Comparison of ENCODE assay signal across 8 mouse cellular contexts in genomic region chr13:45454641-45455040, GRCm38 (mm10). TPM values are rescaled to one million over a fixed set of nuclear protein-coding genes. Genes with fewer than 3 reads are reported as not detected.
DNase-seq lines count a peak whose midpoint lies in the region; ATAC-seq and TF ChIP-seq lines count a peak whose summit lies in the region.

No protein-coding gene starts in this region.

- H3K27me3 ChIP-seq in liver, adult 2 months (ENCODE audit: control insufficient read depth, insufficient read depth, low read length) = no peaks in the 10 kb centered on the region

- no peaks in the 10 kb centered on the region for H3K79me2 ChIP-seq in liver, adult 2 months (ENCODE audit: control insufficient read depth, insufficient read depth, low read length)

- peak overlapping the region; percentile 57 for H3K27ac ChIP-seq in liver, adult 2 months (replicated peaks; ENCODE audit: insufficient read depth, low read depth, low read length)
- no peak overlapping the region for H3K27ac ChIP-seq in layer of hippocampus, adult 2 months

- H3K36me3 ChIP-seq in liver, adult 2 months (ENCODE audit: control insufficient read depth, insufficient read depth, low read length) = no peaks in the 10 kb centered on the region

- peak; percentile 28 for DNase-seq in CD4-positive, CD25-positive, alpha-beta regulatory T cell, adult 2 months (ENCODE audit: low read depth, low spot score)
- DNase-seq in MEL-GATA-1-ER (ENCODE audit: extremely low read depth, low read depth) = peak; percentile 59
- DNase-seq in heart, postnatal 10 days = peak; percentile 38 to 52
- DNase-seq in liver, adult 2 months (ENCODE audit: extremely low read depth, low read depth, low spot score) = no peak
- DNase-seq in layer of hippocampus, adult 2 months (ENCODE audit: low spot score in 2 of 2) = no peak
- DNase-seq in left cerebral cortex, postnatal 14 days (ENCODE audit: low spot score in 2 of 2) = no peak

- TF ChIP-seq CTCF in liver, adult 2 months (IDR thresholded peaks at IDR 0.05; ENCODE audit: low read depth, low read length) = no peak
- TF ChIP-seq CTCF in layer of hippocampus, adult 2 months (conservative IDR thresholded peaks at IDR 0.05) = no peak

- H3K4me3 ChIP-seq in liver, adult 2 months (ENCODE audit: insufficient read depth, low read depth, low read length) = no peak overlapping the region
- no peak overlapping the region for H3K4me3 ChIP-seq in layer of hippocampus, adult 2 months

- no peak overlapping the region for H3K9ac ChIP-seq in liver, adult 2 months (ENCODE audit: low read depth, low read length)

- TF ChIP-seq POLR2A in liver, adult 2 months (IDR thresholded peaks at IDR 0.05; ENCODE audit: extremely low read depth, insufficient read depth, low read length) = no peak

- ATAC-seq in CD4-positive, CD25-positive, alpha-beta regulatory T cell, adult 4 months = no peak
- ATAC-seq in cerebellum, adult (ENCODE audit: insufficient number of reproducible peaks, low FRiP score, low TSS enrichment) = no peak

- WGBS in liver, adult 2 months = 24% methylated on average over 4 of the region's 4 CpGs

- H3K4me1 ChIP-seq in liver, adult 2 months (ENCODE audit: control insufficient read depth, insufficient read depth, low read length) = peaks cover 10% of the 10 kb centered on the region

- intact Hi-C loops in heart, postnatal 10 days (cut with DNase I) = loop anchor here (5.0 kb wide), 1 partner anchor 182 kb away; no protein-coding TSS in a partner anchor
- intact Hi-C loops in left cerebral cortex, postnatal 14 days (cut with DNase I) = no loop called here

RNA-seq across cellular contexts. Expression of gene Gmpr, which starts 52.6 kb away (rescaled TPM):
- under 1 TPM in 1 of 2 experiments, not detected in 1; 0.46 TPM for polyA plus RNA-seq in CD4-positive, CD25-positive, alpha-beta regulatory T cell, adult 4 months (2017; shearing (Covaris generic))
- 100 to 1,000 TPM; 221 to 255 TPM for total RNA-seq in heart, postnatal 10 days (2021)
- total RNA-seq in liver, adult 2 months (2014; rRNA removed) = 0.74 and 1.1 TPM in 2 replicates
- 1.5 and 2.2 TPM in 2 replicates for polyA plus RNA-seq in liver, adult 2 months (2012; rRNA removed)
- 10 to 100 TPM; 63.7 to 66.9 TPM for total RNA-seq in layer of hippocampus, adult 2 months (2021)
- 10 to 100 TPM; 40.7 to 45.2 TPM for total RNA-seq in left cerebral cortex, postnatal 14 days (2021)

Comparison
In these comparisons a context has a peak if more than half of its experiments do, and no peak if none do; other contexts are left out.
1. DNase-seq: peak in CD4-positive, CD25-positive, alpha-beta regulatory T cell, adult 2 months (single experiment), MEL-GATA-1-ER (single experiment) and heart, postnatal 10 days (2 of 2); none in liver, adult 2 months (single experiment), layer of hippocampus, adult 2 months (0 of 2) and left cerebral cortex, postnatal 14 days (0 of 2).
2. RNA of gene Gmpr, which starts 52.6 kb away (total RNA-seq): 221 to 255 TPM in heart, postnatal 10 days, 63.7 to 66.9 TPM in layer of hippocampus, adult 2 months and 40.7 to 45.2 TPM in left cerebral cortex, postnatal 14 days; 0.74 to 1.1 TPM in liver, adult 2 months; every median in the first group is over 10 times any median in the second.